Mouse (Mus musculus) cortical plate, adult 2 months (tissue): ENCODE results near the gene Ccl8. TPM values are rescaled to one million over a fixed set of nuclear protein-coding genes. Genes with fewer than 3 reads are reported as not detected.

ENCODE experiments used
- H3K27ac ChIP-seq: fragments of 200-500 bp; 2 replicates; pipeline ENCODE4 v1.5.1; 2012; ENCODE audit warnings: low read length, control low read depth, inconsistent platforms; ENCODE audit not compliant: insufficient read depth
- H3K4me1 ChIP-seq: fragments of 200-500 bp; 2 replicates; pipeline ENCODE4 v1.6.1; 2011; ENCODE audit warnings: low read length; ENCODE audit not compliant: control insufficient read depth, insufficient read depth
- H3K4me3 ChIP-seq: fragments of 200-500 bp; 2 replicates; pipeline ENCODE4 v1.5.1; 2011; ENCODE audit warnings: mild to moderate bottlenecking, low read length, control low read depth; ENCODE audit not compliant: insufficient read depth
- CTCF ChIP-seq: fragments of 200-500 bp; IDR thresholded peaks from 2 replicates; pipeline ENCODE4 v1.5.1; 2011; ENCODE audit warnings: mild to moderate bottlenecking, control low read depth, low read length; ENCODE audit not compliant: insufficient read depth; ENCODE audit errors: extremely low read depth
- POLR2A ChIP-seq: fragments of 200-500 bp; IDR thresholded peaks from 2 replicates; pipeline ENCODE4 v1.6.1; 2011; ENCODE audit warnings: mild to moderate bottlenecking, low read length, control low read depth; ENCODE audit not compliant: insufficient read depth; ENCODE audit errors: extremely low read depth
- polyA plus RNA-seq: library from polyadenylated mRNA; depleted of rRNA; stranded (reverse); fragments of >200 nt; gene quantifications from 2 replicates; pipeline ENCODE4 v1.2.3, GENCODE M21; 2012; rRNA removed

Gene Ccl8
- not detected in 2 replicates for polyA plus RNA-seq

DNA sequence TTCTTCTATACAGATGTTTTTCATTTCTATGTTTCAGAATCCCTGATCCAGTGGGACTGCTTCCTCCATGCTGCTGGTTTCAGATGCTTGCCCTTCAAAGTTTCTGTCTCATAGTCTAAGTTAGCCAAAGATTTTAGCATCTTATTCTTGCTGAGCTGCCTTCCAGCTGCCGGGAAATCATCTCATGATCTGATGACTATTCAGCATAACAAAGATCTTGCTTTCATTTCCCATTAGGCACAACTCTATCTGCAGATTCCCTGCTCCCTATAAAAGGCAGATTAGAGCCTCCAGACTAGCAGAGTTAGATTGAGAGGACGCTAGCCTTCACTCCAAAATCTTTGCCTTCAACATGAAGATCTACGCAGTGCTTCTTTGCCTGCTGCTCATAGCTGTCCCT, at the start of gene Ccl8:
Gene Ccl8, plus strand, starts transcription at position 301 of the 400 bp plus-strand sequence.
- TF ChIP-seq CTCF (no peak), POLR2A (no peak)

GRCm38 (mm10) chr11:82066953-82067571, 47.9 kb upstream of the Ccl8 start:
- H3K27ac ChIP-seq, result no peak overlapping the region
- H3K4me3 ChIP-seq, result no peak overlapping the region
- H3K4me1 ChIP-seq, result no peaks in the 10 kb centered on the region
- no peak for TF ChIP-seq POLR2A
- TF ChIP-seq CTCF, result no peak

More for the DNA sequence above, at the start of gene Ccl8:
- Histone ChIP-seq H3K27ac (no peak within 1 kb of the TSS), H3K4me1 (no peaks in the 10 kb centered on the region), H3K4me3 (no peak within 1 kb of the TSS)

- TF ChIP-seq POLR2A (no peak), CTCF (no peak)
- Histone ChIP-seq H3K27ac (no peak overlapping the region), H3K4me1 (no peaks in the 10 kb centered on the region), H3K4me3 (no peak overlapping the region)
These were observed 43.9 kb upstream of the Ccl8 start for GRCm38 (mm10) chr11:82071076-82071475.

GRCm38 (mm10) chr11:82072374-82072773, 42.6 kb upstream of the Ccl8 start:
- TF ChIP-seq CTCF (peak; percentile 30; the same call in 1 of the 2 replicates), POLR2A (no peak)
- Histone ChIP-seq H3K27ac (no peak overlapping the region), H3K4me3 (no peak overlapping the region)

DNA sequence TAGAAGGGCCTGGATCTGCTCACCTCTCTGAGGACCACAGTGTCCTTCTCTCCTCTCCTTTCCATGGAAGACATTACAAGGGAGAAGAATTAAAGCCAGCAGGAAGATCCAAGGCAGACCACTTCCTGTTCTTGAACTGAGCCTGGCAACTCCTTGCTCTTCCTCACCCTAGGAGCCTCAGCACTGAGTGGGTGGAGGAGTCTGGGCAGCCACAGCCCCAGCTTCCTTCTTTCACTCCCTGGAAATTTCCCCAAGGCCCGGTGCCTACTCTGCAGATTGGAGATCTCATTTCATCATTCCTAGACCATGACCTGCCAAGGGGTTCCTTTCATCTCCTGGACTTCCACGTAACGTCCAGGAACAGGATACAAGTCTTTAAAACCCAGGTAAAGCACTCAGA, 42.0 kb upstream of the Ccl8 start:
- Histone ChIP-seq H3K27ac (no peak overlapping the region), H3K4me1 (no peaks in the 10 kb centered on the region), H3K4me3 (no peak overlapping the region)
- TF ChIP-seq POLR2A, result no peak
- TF ChIP-seq CTCF, result no peak

More at GRCm38 (mm10) chr11:82072374-82072773, 42.6 kb upstream of the Ccl8 start:
- no peaks in the 10 kb centered on the region for H3K4me1 ChIP-seq

DNA sequence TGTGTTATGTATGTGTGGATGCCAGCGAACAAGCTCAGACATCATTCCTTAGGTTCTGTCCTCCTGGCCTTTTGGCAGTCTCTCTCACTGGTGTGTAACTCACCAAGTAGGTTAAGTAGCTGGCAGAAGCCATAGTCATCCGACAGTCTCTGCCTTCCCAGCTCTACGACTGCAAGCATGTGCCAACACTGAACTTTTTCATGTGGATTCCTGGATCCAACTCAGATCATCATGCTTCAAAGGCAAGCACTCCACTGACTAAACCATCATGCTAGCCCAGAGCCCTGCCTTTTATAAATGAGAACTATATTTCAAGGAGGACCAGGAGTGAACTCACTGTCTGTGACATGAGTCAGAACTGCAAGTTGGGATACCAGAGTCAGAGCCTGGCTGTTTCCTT, 41.3 kb upstream of the Ccl8 start:
- TF ChIP-seq CTCF (no peak), POLR2A (no peak)
- Histone ChIP-seq H3K4me1 (no peaks in the 10 kb centered on the region), H3K4me3 (no peak overlapping the region), H3K27ac (no peak overlapping the region)

DNA sequence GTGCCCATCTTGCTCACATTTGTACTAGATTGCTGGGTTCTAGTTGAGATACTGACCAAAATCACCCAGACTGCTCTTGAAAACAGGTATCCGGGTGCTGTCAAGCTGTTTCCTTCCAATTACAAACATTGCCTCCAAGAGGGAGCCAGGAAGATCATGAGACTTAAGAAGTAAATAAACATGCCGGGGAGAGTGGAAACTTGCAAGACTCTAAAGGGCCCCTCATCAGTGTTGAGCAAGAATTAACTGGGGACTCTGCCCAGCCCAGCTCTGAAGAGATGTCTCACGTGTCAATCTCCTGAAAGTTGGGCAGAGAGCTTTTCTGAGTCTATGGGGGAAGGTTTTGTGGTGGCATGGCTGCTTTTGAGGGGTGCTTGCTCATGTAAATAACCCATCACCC, 38.0 kb upstream of the Ccl8 start:
- H3K4me3 ChIP-seq, result no peak overlapping the region
- H3K4me1 ChIP-seq, result no peaks in the 10 kb centered on the region
- TF ChIP-seq CTCF, result no peak
- TF ChIP-seq POLR2A, result no peak
- H3K27ac ChIP-seq, result no peak overlapping the region

DNA sequence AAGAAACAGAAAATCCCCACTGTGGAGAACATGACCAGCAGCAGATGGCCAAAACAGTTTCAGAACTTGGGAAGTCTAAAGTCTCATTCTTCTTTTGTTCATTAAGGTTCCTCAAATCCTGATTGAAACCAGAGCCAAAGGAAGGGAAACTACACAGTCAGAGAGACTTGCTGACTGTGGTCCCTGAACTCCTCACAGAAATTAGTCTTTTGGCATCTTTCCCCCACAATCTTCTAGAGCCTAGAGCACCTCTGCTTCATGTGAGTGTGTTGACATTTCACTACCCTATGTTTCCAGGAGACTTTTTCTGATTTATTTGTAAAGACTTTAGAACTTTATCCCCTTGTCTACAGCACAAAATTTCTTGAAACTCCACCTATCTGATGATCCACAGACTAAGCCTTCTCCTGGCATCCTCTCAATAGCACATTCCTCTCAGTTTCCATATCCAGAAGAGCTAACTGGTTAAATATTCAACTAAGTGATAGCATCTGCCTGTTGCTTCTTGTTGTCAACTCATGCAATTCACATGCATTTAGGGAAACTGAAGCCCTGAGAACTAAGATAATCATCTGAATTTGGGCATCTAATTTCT, 36.8 kb upstream of the Ccl8 start:
- H3K4me1 ChIP-seq, result no peaks in the 10 kb centered on the region
- H3K4me3 ChIP-seq, result no peak overlapping the region

GRCm38 (mm10) chr11:82080865-82081264, 34.1 kb upstream of the Ccl8 start:
- TF ChIP-seq CTCF (no peak), POLR2A (no peak)
- Histone ChIP-seq H3K27ac (no peak overlapping the region), H3K4me1 (no peaks in the 10 kb centered on the region), H3K4me3 (no peak overlapping the region)

More for the DNA sequence above, 36.8 kb upstream of the Ccl8 start:
- TF ChIP-seq POLR2A, result no peak
- no peak for TF ChIP-seq CTCF
- no peak overlapping the region for H3K27ac ChIP-seq

DNA sequence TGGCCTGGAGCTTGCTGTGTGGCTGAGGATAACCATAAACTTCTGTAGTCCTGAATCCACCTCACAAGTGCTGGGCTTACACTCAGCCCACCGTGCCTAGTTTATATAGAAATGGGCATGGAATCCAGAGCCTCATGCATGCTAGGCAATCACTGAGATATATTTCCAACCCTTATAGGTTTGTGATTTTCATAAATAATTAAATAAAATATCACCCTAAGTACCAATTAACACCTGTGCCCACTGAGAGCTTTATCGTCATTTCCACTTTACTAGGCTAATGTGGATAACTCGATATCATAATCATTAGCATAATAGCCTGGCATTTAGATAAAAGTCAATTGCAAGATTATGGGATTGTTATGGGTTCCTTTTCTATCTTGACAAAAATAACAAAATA, 30.6 kb upstream of the Ccl8 start:
- no peaks in the 10 kb centered on the region for H3K4me1 ChIP-seq
- no peak overlapping the region for H3K4me3 ChIP-seq
- TF ChIP-seq POLR2A (no peak), CTCF (no peak)
- no peak overlapping the region for H3K27ac ChIP-seq
